Mouse (Mus musculus) intestine, postnatal 0 days (tissue): ENCODE measurements around the gene Sept9. TPM values are rescaled to one million over a fixed set of nuclear protein-coding genes. Genes with fewer than 3 reads are reported as not detected.

Source experiments
- ATAC-seq: fragments of 200-750 bp; cut with Nextera tagmentation; 2 replicates; pipeline ENCODE4 v1.8.0; 2017; ENCODE audit warnings: mild to moderate bottlenecking, moderate TSS enrichment, moderate library complexity
- H3K27ac ChIP-seq: fragments of 300-500 bp; sonication (generic); 2 replicates; pipeline ENCODE4 v1.5.1; 2014; ENCODE audit warnings: mild to moderate bottlenecking, low read depth, low read length, moderate library complexity
- H3K27me3 ChIP-seq: fragments of 300-500 bp; sonication (generic); replicated peaks from 2 replicates; pipeline ENCODE4 v1.6.1; 2014; ENCODE audit warnings: low read length, mixed read lengths; ENCODE audit not compliant: control insufficient read depth, insufficient read depth
- H3K36me3 ChIP-seq: fragments of 300-500 bp; sonication (generic); 2 replicates; pipeline ENCODE4 v1.6.1; 2014; ENCODE audit warnings: mild to moderate bottlenecking, moderate library complexity; ENCODE audit not compliant: control insufficient read depth, insufficient read depth
- H3K4me1 ChIP-seq: fragments of 300-500 bp; sonication (generic); replicated peaks from 2 replicates; pipeline ENCODE4 v1.6.1; 2014; ENCODE audit warnings: antibody characterized with exemption, low read length, mixed read lengths; ENCODE audit not compliant: control insufficient read depth, insufficient read depth
- H3K4me2 ChIP-seq: fragments of 300-500 bp; sonication (generic); replicated peaks from 2 replicates; pipeline ENCODE4 v1.6.1; 2014; ENCODE audit warnings: low read depth, mild to moderate bottlenecking, moderate library complexity
- H3K4me3 ChIP-seq: fragments of 300-500 bp; sonication (generic); 2 replicates; pipeline ENCODE4 v1.5.1; 2014; ENCODE audit warnings: low read depth, low read length
- H3K9ac ChIP-seq: fragments of 300-500 bp; sonication (generic); 2 replicates; pipeline ENCODE4 v1.6.1; 2014; ENCODE audit warnings: mild to moderate bottlenecking, low read depth, low read length
- H3K9me3 ChIP-seq: fragments of 300-500 bp; sonication (generic); 2 replicates; pipeline ENCODE4 v1.6.1; 2016; ENCODE audit warnings: mixed run types; ENCODE audit not compliant: control insufficient read depth
- CTCF ChIP-seq: sonication (generic); IDR thresholded peaks from 2 replicates; pipeline ENCODE4 v1.5.1; 2016; ENCODE audit warnings: low read depth, mild to moderate bottlenecking, control low read depth, antibody characterized with exemption, moderate library complexity
- WGBS: fragments of 180-500 bp; shearing (Covaris S2); extraction: QIAGEN DNeasy Blood & Tissue Kit; methylation state at CpG from one replicate; pipeline ENCODE4 v1.1.7; 2014; 5-methylcytosine and 5-hydroxymethylcytosine counted together
- polyA plus RNA-seq: library from polyadenylated mRNA; unstranded; fragments of >200 nt; fragmentation: Nextera tagmentation; extraction: Ambion mirVana; gene quantifications from 2 replicates; pipeline ENCODE4 v1.2.1, GENCODE M21; 2015

Sept9 gene
- 74.5 and 81.5 TPM in 2 replicates for polyA plus RNA-seq

GRCm38 (mm10) chr11:117199282-117200175, at the start of gene Sept9:
Gene Sept9, plus strand, starts transcription at chr11:117199661.
- 0 out of 2 replicates have a peak, but pooled peaks cover 2% of the 10 kb centered on the region for H3K4me1 ChIP-seq
- 0 out of 2 replicates have a peak, but pooled peaks cover 6% of the 10 kb centered on the region for H3K27me3 ChIP-seq
- peak within 1 kb of the TSS; percentile 61 for H3K4me3 ChIP-seq
- ATAC-seq, result peak; percentile 63
- peak; percentile 15; the same call in 1 of the 2 replicates for TF ChIP-seq CTCF
- H3K27ac ChIP-seq, result peak within 1 kb of the TSS; percentile 79
- peak within 1 kb of the TSS; percentile 94 for H3K4me2 ChIP-seq
- H3K9me3 ChIP-seq, result no peaks in the 10 kb centered on the region
- no peaks in the 10 kb centered on the region for H3K36me3 ChIP-seq
- H3K9ac ChIP-seq, result peak within 1 kb of the TSS; percentile 84
- 1% methylated on average over 69 of the region's 70 CpGs for WGBS

- no peak for TF ChIP-seq CTCF
- no peak for ATAC-seq
- no peaks in the 10 kb centered on the region for H3K27me3 ChIP-seq
- H3K36me3 ChIP-seq, result peaks cover 64% of the 10 kb centered on the region
- H3K4me1 ChIP-seq, result no peaks in the 10 kb centered on the region
- H3K4me3 ChIP-seq, result no peak overlapping the region
- 85% methylated on average over 9 of the region's 9 CpGs for WGBS
- no peak overlapping the region for H3K27ac ChIP-seq
- no peak overlapping the region for H3K9ac ChIP-seq
- no peak overlapping the region for H3K4me2 ChIP-seq
- no peaks in the 10 kb centered on the region for H3K9me3 ChIP-seq
Observed at GRCm38 (mm10) chr11:117150467-117150966, 48.9 kb upstream of the Sept9 start.

DNA sequence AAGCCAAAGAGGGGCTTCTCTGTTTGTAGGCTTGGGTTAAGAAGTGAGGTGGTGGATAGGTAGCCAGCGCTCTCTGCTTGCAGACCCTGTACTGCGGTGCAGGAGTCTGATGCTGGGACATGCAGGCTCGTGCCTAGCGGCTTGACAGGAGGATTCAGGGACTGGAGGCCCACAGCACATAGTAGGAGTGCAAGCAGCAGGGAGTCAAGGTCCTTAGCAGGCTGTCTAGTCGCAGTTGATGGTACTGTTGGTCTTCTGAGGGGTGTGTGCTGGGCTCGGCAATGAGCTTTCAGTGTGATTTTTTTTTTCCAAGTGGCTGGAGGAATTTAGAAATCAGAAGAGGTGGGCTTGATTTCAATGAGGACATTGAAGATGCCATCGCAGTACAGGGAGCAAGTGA, 48.0 kb upstream of the Sept9 start:
- peaks cover 63% of the 10 kb centered on the region for H3K36me3 ChIP-seq
- H3K4me3 ChIP-seq, result no peak overlapping the region
- no peak overlapping the region for H3K9ac ChIP-seq
- no peak overlapping the region for H3K27ac ChIP-seq
- WGBS, result 93% methylated on average over 7 of the region's 7 CpGs
- no peaks in the 10 kb centered on the region for H3K9me3 ChIP-seq
- no peak for ATAC-seq
- TF ChIP-seq CTCF, result no peak
- H3K27me3 ChIP-seq, result no peaks in the 10 kb centered on the region
- H3K4me2 ChIP-seq, result no peak overlapping the region
- H3K4me1 ChIP-seq, result no peaks in the 10 kb centered on the region

GRCm38 (mm10) chr11:117152541-117152940, 46.9 kb upstream of the Sept9 start:
- Histone ChIP-seq H3K36me3 (peaks cover 55% of the 10 kb centered on the region), H3K4me2 (no peak overlapping the region), H3K4me1 (no peaks in the 10 kb centered on the region), H3K27ac (no peak overlapping the region), H3K9ac (no peak overlapping the region), H3K27me3 (no peaks in the 10 kb centered on the region), H3K9me3 (no peaks in the 10 kb centered on the region), H3K4me3 (no peak overlapping the region)
- TF ChIP-seq CTCF, result no peak
- no peak for ATAC-seq
- WGBS, result 90% methylated on average over 6 of the region's 6 CpGs

DNA sequence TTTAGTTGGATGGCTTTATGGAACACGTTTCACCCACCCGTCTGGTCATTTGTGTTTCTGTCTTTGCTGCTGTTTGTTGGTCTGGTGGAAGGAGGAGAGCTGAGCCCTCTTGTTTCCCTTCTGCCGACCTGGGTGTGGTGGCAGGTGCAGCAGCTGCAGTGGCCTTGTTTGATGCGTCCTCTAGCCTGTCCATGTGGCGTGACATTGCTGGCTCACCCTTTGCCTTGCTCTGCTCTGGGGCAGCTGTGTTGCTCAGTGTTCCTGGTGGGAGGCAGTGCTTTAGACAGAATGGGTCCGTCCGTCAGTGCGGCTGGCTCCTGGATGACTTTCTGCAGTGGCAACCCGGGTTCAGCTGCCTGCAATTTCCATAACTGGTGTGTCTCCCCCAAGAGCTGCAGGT, 45.9 kb upstream of the Sept9 start:
- Histone ChIP-seq H3K4me3 (no peak overlapping the region), H3K36me3 (peaks cover 55% of the 10 kb centered on the region), H3K27me3 (no peaks in the 10 kb centered on the region), H3K27ac (peak overlapping the region; percentile 77), H3K9ac (no peak overlapping the region; the same call in 1 of the 2 replicates), H3K9me3 (no peaks in the 10 kb centered on the region), H3K4me2 (no peak overlapping the region), H3K4me1 (no peaks in the 10 kb centered on the region)
- ATAC-seq, result no peak
- TF ChIP-seq CTCF, result no peak
- WGBS, result 59% methylated on average over 9 of the region's 9 CpGs

- no peak overlapping the region for H3K4me2 ChIP-seq
- WGBS, result 34% methylated on average over 7 of the region's 7 CpGs
- no peak overlapping the region for H3K9ac ChIP-seq
- H3K9me3 ChIP-seq, result no peaks in the 10 kb centered on the region
- peak; percentile 94 for ATAC-seq
- no peak overlapping the region for H3K4me3 ChIP-seq
- H3K36me3 ChIP-seq, result peaks cover 51% of the 10 kb centered on the region
- TF ChIP-seq CTCF, result peak; percentile 77
- peak overlapping the region; percentile 66 for H3K27ac ChIP-seq
- H3K27me3 ChIP-seq, result no peaks in the 10 kb centered on the region
- H3K4me1 ChIP-seq, result no peaks in the 10 kb centered on the region
Observed at GRCm38 (mm10) chr11:117154088-117154815, 45.2 kb upstream of the Sept9 start.
